Mouse (Mus musculus) mesoderm, embryonic 11.5 days (tissue): ENCODE measurements around the gene Gm9958.

Source experiments
- DNase-seq: peaks from one replicate; pipeline ENCODE4 v3.0.0-alpha.2; 2012; ENCODE audit warnings: low read depth, low spot score

Gm9958 gene

DNA sequence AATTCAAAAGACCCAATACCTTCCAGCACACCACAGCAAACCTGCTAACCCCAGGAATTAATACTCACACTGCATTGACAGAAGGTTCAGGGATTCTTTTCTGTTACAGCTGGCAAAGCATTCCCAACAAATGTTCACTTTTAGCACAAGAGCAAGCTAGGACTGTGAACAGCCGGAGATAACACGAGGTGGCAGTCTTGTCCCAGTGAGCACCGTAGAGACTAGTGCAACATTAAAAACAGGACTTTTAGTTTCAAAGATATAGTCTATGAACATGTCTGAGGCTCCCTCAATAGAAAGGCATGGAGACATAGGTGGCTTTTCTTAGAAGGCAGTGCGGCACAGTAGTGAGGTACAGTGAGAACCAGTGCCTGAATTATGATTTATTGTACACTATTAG is 38.2 kb downstream of the Gm9958 start:
- DNase-seq: no peak

DNA sequence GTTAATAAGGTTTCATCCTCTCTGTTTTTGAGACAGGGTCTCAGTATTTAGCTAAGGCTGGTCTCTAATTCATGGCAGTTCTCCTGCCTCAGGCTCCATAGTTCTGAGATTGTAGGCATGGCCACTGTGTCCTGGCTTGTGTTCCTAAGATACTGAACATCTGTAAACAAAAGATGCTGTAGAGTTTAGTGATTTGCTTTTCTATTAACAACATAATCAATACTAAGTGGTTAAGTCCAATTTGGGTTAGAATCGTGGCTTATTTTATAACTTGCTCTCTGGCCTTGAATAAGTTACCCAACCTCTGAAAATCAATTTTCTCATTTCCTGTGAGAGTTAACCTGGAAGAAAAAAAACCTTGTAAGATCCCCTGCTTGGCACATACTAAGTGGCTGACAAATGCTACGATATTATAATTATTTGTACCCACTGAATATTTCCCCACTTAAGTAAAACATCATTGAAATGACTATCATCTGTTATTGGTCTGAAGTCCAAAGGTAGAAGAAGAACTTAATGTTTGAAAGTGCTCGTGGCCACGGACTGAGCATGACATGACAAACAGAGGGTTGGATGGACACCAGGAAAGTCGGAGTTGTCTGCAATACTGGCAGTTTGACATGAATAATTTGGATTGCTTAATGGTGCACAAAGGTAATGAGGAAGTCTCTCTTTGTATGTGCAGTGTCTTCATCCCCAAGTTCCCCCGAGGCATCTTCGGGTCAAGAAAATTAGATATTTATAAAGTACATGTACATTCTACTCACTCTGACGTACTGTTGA is 47.3 kb downstream of the Gm9958 start:
- DNase-seq: no peak

DNA sequence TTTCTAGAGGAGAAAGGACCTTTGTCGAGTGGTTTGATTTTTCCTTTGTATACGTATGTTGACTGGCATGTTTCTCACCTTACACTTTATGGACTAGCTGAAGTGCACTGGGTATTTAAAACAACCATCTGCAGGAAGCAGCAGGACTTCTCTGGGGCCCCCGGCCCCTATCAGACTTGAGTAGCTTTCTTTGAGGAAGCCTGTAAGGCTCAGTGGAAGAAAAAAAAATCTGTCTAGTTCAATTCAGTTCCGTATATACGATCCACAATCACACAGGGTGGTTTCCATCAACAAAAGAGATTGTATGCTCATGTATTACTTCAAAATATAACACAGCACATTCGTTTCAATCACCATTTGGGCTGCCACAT is 47.9 kb downstream of the Gm9958 start:
- no peak for DNase-seq
